Mouse (Mus musculus) liver, embryonic 12.5 days (tissue): ENCODE measurements around the gene Tnip3. TPM values are rescaled to one million over a fixed set of nuclear protein-coding genes. Genes with fewer than 3 reads are reported as not detected.

Experiments
- ATAC-seq: fragments of 200-750 bp; cut with Nextera tagmentation; 2 replicates; pipeline ENCODE4 v1.8.0; 2017; ENCODE audit warnings: moderate number of reproducible peaks, mild to moderate bottlenecking, moderate library complexity
- H3K27ac ChIP-seq: fragments of 300-500 bp; sonication (generic); 2 replicates; pipeline ENCODE4 v1.5.1; 2016; ENCODE audit warnings: mild to moderate bottlenecking
- H3K27me3 ChIP-seq: fragments of 300-500 bp; sonication (generic); replicated peaks from 2 replicates; pipeline ENCODE4 v1.6.1; 2016; ENCODE audit warnings: mild to moderate bottlenecking, moderate library complexity
- H3K36me3 ChIP-seq: fragments of 300-500 bp; sonication (generic); 2 replicates; pipeline ENCODE4 v1.6.1; 2016; ENCODE audit warnings: mild to moderate bottlenecking, moderate library complexity
- H3K4me1 ChIP-seq: fragments of 300-500 bp; sonication (generic); 2 replicates; pipeline ENCODE4 v1.6.1; 2016
- H3K4me2 ChIP-seq: fragments of 300-500 bp; sonication (generic); 2 replicates; pipeline ENCODE4 v1.6.1; 2016; ENCODE audit warnings: mild to moderate bottlenecking, moderate library complexity
- H3K4me3 ChIP-seq: fragments of 300-500 bp; sonication (generic); 2 replicates; pipeline ENCODE4 v1.5.1; 2016; ENCODE audit warnings: mild to moderate bottlenecking, moderate library complexity
- H3K9ac ChIP-seq: fragments of 300-500 bp; sonication (generic); 2 replicates; pipeline ENCODE4 v1.6.1; 2016; ENCODE audit warnings: mild to moderate bottlenecking, moderate library complexity
- H3K9me3 ChIP-seq: fragments of 300-500 bp; sonication (generic); replicated peaks from 2 replicates; pipeline ENCODE4 v1.6.1; 2016; ENCODE audit warnings: mild to moderate bottlenecking, moderate library complexity
- WGBS: fragments of 180-500 bp; shearing (Covaris S2); methylation state at CpG from one replicate; pipeline ENCODE4 v1.1.7; 2016; ENCODE audit not compliant: insufficient replicate concordance; 5-methylcytosine and 5-hydroxymethylcytosine counted together
- polyA plus RNA-seq: library from polyadenylated mRNA; unstranded; fragments of >200 nt; fragmentation: Nextera tagmentation; extraction: Ambion mirVana; gene quantifications from 2 replicates; pipeline ENCODE4 v1.2.1, GENCODE M21; 2016

Gene Tnip3
- 0.10 and 0.14 TPM in 2 replicates for polyA plus RNA-seq

- no peaks in the 10 kb centered on the region for H3K9me3 ChIP-seq
- ATAC-seq, result no peak
- H3K27ac ChIP-seq, result no peak within 1 kb of the TSS
- H3K36me3 ChIP-seq, result no peaks in the 10 kb centered on the region
- no peak within 1 kb of the TSS for H3K4me3 ChIP-seq
- no peaks in the 10 kb centered on the region for H3K4me1 ChIP-seq
- H3K9ac ChIP-seq, result no peak within 1 kb of the TSS
- H3K4me2 ChIP-seq, result no peak within 1 kb of the TSS
- no peaks in the 10 kb centered on the region for H3K27me3 ChIP-seq
- 62% methylated on average over 5 of the region's 5 CpGs for WGBS
Observed at GRCm38 (mm10) chr6:65525192-65525591, at the start of gene Tnip3. Gene Tnip3, plus strand, starts transcription at chr6:65525313.

- Histone ChIP-seq H3K4me1 (no peaks in the 10 kb centered on the region), H3K9me3 (no peaks in the 10 kb centered on the region), H3K36me3 (no peaks in the 10 kb centered on the region), H3K27ac (no peak overlapping the region), H3K4me3 (no peak overlapping the region), H3K27me3 (no peaks in the 10 kb centered on the region), H3K9ac (no peak overlapping the region), H3K4me2 (no peak overlapping the region)
- ATAC-seq, result no peak
Observed at GRCm38 (mm10) chr6:65498786-65499185, 26.3 kb upstream of the Tnip3 start.

- Histone ChIP-seq H3K36me3 (no peaks in the 10 kb centered on the region), H3K27ac (no peak overlapping the region), H3K9me3 (no peaks in the 10 kb centered on the region), H3K4me3 (no peak overlapping the region), H3K27me3 (no peaks in the 10 kb centered on the region), H3K9ac (no peak overlapping the region), H3K4me1 (no peaks in the 10 kb centered on the region), H3K4me2 (no peak overlapping the region)
- ATAC-seq, result no peak
- WGBS, result 25% methylated on average over 4 of the region's 4 CpGs
Observed at GRCm38 (mm10) chr6:65510051-65510669, 15.0 kb upstream of the Tnip3 start.

GRCm38 (mm10) chr6:65513813-65514212 lies 11.3 kb upstream of the Tnip3 start:
- 70% methylated on average over 3 of the region's 3 CpGs for WGBS
- no peak overlapping the region for H3K9ac ChIP-seq
- no peak overlapping the region for H3K27ac ChIP-seq
- H3K4me3 ChIP-seq, result no peak overlapping the region
- H3K4me2 ChIP-seq, result no peak overlapping the region
- no peaks in the 10 kb centered on the region for H3K4me1 ChIP-seq
- H3K27me3 ChIP-seq, result no peaks in the 10 kb centered on the region
- no peaks in the 10 kb centered on the region for H3K9me3 ChIP-seq
- no peak for ATAC-seq
- H3K36me3 ChIP-seq, result no peaks in the 10 kb centered on the region

- Histone ChIP-seq H3K36me3 (no peaks in the 10 kb centered on the region), H3K4me2 (no peak overlapping the region), H3K27ac (no peak overlapping the region), H3K4me3 (no peak overlapping the region), H3K27me3 (no peaks in the 10 kb centered on the region), H3K9me3 (no peaks in the 10 kb centered on the region), H3K9ac (no peak overlapping the region), H3K4me1 (no peaks in the 10 kb centered on the region)
- ATAC-seq, result no peak
- 59% methylated on average over 8 of the region's 8 CpGs for WGBS
Observed at GRCm38 (mm10) chr6:65516759-65517158, 8.4 kb upstream of the Tnip3 start.

- H3K27ac ChIP-seq, result no peak overlapping the region
- no peaks in the 10 kb centered on the region for H3K4me1 ChIP-seq
- no peak overlapping the region for H3K9ac ChIP-seq
- ATAC-seq, result no peak
- no peak overlapping the region for H3K4me2 ChIP-seq
- no peaks in the 10 kb centered on the region for H3K36me3 ChIP-seq
- 64% methylated on average over 3 of the region's 3 CpGs for WGBS
- no peak overlapping the region for H3K4me3 ChIP-seq
- H3K27me3 ChIP-seq, result no peaks in the 10 kb centered on the region
- H3K9me3 ChIP-seq, result no peaks in the 10 kb centered on the region
Observed at GRCm38 (mm10) chr6:65520821-65521220, 4.3 kb upstream of the Tnip3 start.

GRCm38 (mm10) chr6:65527892-65528291 lies 2.8 kb downstream of the Tnip3 start:
- no peaks in the 10 kb centered on the region for H3K4me1 ChIP-seq
- ATAC-seq, result no peak
- H3K27me3 ChIP-seq, result no peaks in the 10 kb centered on the region
- WGBS, result 9% methylated on average over 1 of the region's 1 CpGs
- no peak overlapping the region for H3K27ac ChIP-seq
- H3K9me3 ChIP-seq, result no peaks in the 10 kb centered on the region
- H3K36me3 ChIP-seq, result no peaks in the 10 kb centered on the region
- H3K4me2 ChIP-seq, result no peak overlapping the region
- H3K9ac ChIP-seq, result no peak overlapping the region
- no peak overlapping the region for H3K4me3 ChIP-seq

- no peaks in the 10 kb centered on the region for H3K9me3 ChIP-seq
- H3K4me2 ChIP-seq, result no peak overlapping the region
- whole genome bisulfite sequencing, result 58% methylated on average over 3 of the region's 3 CpGs
Observed at GRCm38 (mm10) chr6:65531232-65531848, 6.2 kb downstream of the Tnip3 start.

GRCm38 (mm10) chr6:65533687-65534086 lies 8.6 kb downstream of the Tnip3 start:
- WGBS, result 83% methylated on average over 1 of the region's 1 CpGs
- ATAC-seq, result no peak

More at GRCm38 (mm10) chr6:65531232-65531848, 6.2 kb downstream of the Tnip3 start:
- ATAC-seq, result no peak
- H3K36me3 ChIP-seq, result no peaks in the 10 kb centered on the region
- no peak overlapping the region for H3K27ac ChIP-seq
- no peak overlapping the region for H3K4me3 ChIP-seq
- H3K27me3 ChIP-seq, result no peaks in the 10 kb centered on the region
- H3K4me1 ChIP-seq, result no peaks in the 10 kb centered on the region
- no peak overlapping the region for H3K9ac ChIP-seq

GRCm38 (mm10) chr6:65537327-65537884 lies 12.3 kb downstream of the Tnip3 start:
- Histone ChIP-seq H3K4me3 (no peak overlapping the region), H3K27ac (no peak overlapping the region), H3K4me1 (no peaks in the 10 kb centered on the region), H3K9me3 (no peaks in the 10 kb centered on the region), H3K9ac (no peak overlapping the region), H3K4me2 (no peak overlapping the region), H3K27me3 (no peaks in the 10 kb centered on the region), H3K36me3 (no peaks in the 10 kb centered on the region)
- ATAC-seq, result no peak
- WGBS, result 68% methylated on average over 5 of the region's 5 CpGs

More at GRCm38 (mm10) chr6:65533687-65534086, 8.6 kb downstream of the Tnip3 start:
- Histone ChIP-seq H3K27ac (no peak overlapping the region), H3K4me2 (no peak overlapping the region), H3K36me3 (no peaks in the 10 kb centered on the region), H3K4me3 (no peak overlapping the region), H3K9me3 (no peaks in the 10 kb centered on the region), H3K27me3 (no peaks in the 10 kb centered on the region), H3K9ac (no peak overlapping the region), H3K4me1 (no peaks in the 10 kb centered on the region)

- Histone ChIP-seq H3K4me3 (no peak overlapping the region), H3K4me2 (no peak overlapping the region), H3K27ac (no peak overlapping the region), H3K27me3 (no peaks in the 10 kb centered on the region), H3K4me1 (no peaks in the 10 kb centered on the region), H3K9ac (no peak overlapping the region), H3K9me3 (no peaks in the 10 kb centered on the region), H3K36me3 (no peaks in the 10 kb centered on the region)
- 65% methylated on average over 9 of the region's 9 CpGs for WGBS
- ATAC-seq, result no peak
Observed at GRCm38 (mm10) chr6:65538022-65538652, 13.0 kb downstream of the Tnip3 start.

- H3K4me2 ChIP-seq, result no peak overlapping the region
- no peak overlapping the region for H3K9ac ChIP-seq
- no peaks in the 10 kb centered on the region for H3K4me1 ChIP-seq
- no peak for ATAC-seq
- no peak overlapping the region for H3K4me3 ChIP-seq
- WGBS, result 66% methylated on average over 3 of the region's 3 CpGs
- H3K27ac ChIP-seq, result no peak overlapping the region
- H3K36me3 ChIP-seq, result no peaks in the 10 kb centered on the region
- H3K9me3 ChIP-seq, result no peaks in the 10 kb centered on the region
- H3K27me3 ChIP-seq, result no peaks in the 10 kb centered on the region
Observed at GRCm38 (mm10) chr6:65538921-65539320, 13.8 kb downstream of the Tnip3 start.
